Mouse (Mus musculus) embryo, embryonic 9.5 days (tissue): ENCODE measurements at regions not wholly inside any gene's neighbourhood (a gene's known extent, or its start where the extent isn't known, plus 50 kb on each side); places are given as distances from the start of the nearest gene placed in this dataset.

Experiments used
- DNase-seq: peaks from one replicate; pipeline ENCODE4 v3.0.0-alpha.2; 2017; ENCODE audit errors: extremely low spot score

GRCm38 (mm10) chr2:133436913-133437843, 114.8 kb upstream of the Bmp2 start:
- no peak for DNase-seq

GRCm38 (mm10) chr2:133438018-133438417, 113.9 kb upstream of the Bmp2 start:
- no peak for DNase-seq

GRCm38 (mm10) chr2:133443024-133443423, 108.9 kb upstream of the Bmp2 start:
- DNase-seq = no peak

GRCm38 (mm10) chr2:133443490-133443889, 108.5 kb upstream of the Bmp2 start:
- DNase-seq = no peak

- no peak for DNase-seq
Measured at GRCm38 (mm10) chr2:133452947-133453346, 99.0 kb upstream of the Bmp2 start.

- DNase-seq = no peak
Measured at GRCm38 (mm10) chr2:133455484-133456170, 96.3 kb upstream of the Bmp2 start.

- no peak for DNase-seq
Measured at GRCm38 (mm10) chr2:133456785-133457184, 95.2 kb upstream of the Bmp2 start.

- DNase-seq = no peak
Measured at GRCm38 (mm10) chr2:133458735-133459134, 93.2 kb upstream of the Bmp2 start.

- no peak for DNase-seq
Measured at GRCm38 (mm10) chr2:133460814-133461213, 91.1 kb upstream of the Bmp2 start.

GRCm38 (mm10) chr2:133462378-133462777, 89.6 kb upstream of the Bmp2 start:
- no peak for DNase-seq

- no peak for DNase-seq
Measured at GRCm38 (mm10) chr2:133467170-133468168, 84.5 kb upstream of the Bmp2 start.

GRCm38 (mm10) chr2:133472966-133473744, 78.8 kb upstream of the Bmp2 start:
- no peak for DNase-seq

- no peak for DNase-seq
Measured at GRCm38 (mm10) chr2:133474174-133474573, 77.8 kb upstream of the Bmp2 start.

- DNase-seq = no peak
Measured at GRCm38 (mm10) chr2:133480870-133481269, 71.1 kb upstream of the Bmp2 start.

GRCm38 (mm10) chr2:133481305-133481704, 70.7 kb upstream of the Bmp2 start:
- no peak for DNase-seq

- no peak for DNase-seq
Measured at GRCm38 (mm10) chr2:133481785-133482184, 70.2 kb upstream of the Bmp2 start.

GRCm38 (mm10) chr2:133495443-133495842, 56.5 kb upstream of the Bmp2 start:
- DNase-seq = no peak

GRCm38 (mm10) chr2:133496389-133496788, 55.6 kb upstream of the Bmp2 start:
- DNase-seq = no peak

GRCm38 (mm10) chr2:133497071-133497470, 54.9 kb upstream of the Bmp2 start:
- DNase-seq = no peak

- no peak for DNase-seq
Measured at GRCm38 (mm10) chr2:133497541-133498185, 54.3 kb upstream of the Bmp2 start.
